ENCODE assay signal across 16 mouse cellular contexts in genomic region chr17:49225255-49226015, GRCm38 (mm10).
DNase-seq lines count a peak whose midpoint lies in the region; ATAC-seq and TF ChIP-seq lines count a peak whose summit lies in the region.
"Had no signal": no experiment of that assay in that cellular context is flagged by ENCODE, and none has a peak within 500 bp of the region (broad histone marks: within the 10 kb centered on the region; RNA-seq: fewer than 3 reads in every experiment).

No protein-coding gene starts in this region.

- H3K36me3 ChIP-seq in kidney, adult 2 months (ENCODE audit: control insufficient read depth, insufficient read depth, low read length): no peaks in the 10 kb centered on the region
- H3K36me3 ChIP-seq in lung, embryonic 15.5 days: no peaks in the 10 kb centered on the region
- H3K36me3 ChIP-seq in stomach, embryonic 16.5 days (ENCODE audit: control insufficient read depth, insufficient read depth, low read length): no peaks in the 10 kb centered on the region

- no peak for DNase-seq in frontal cortex, postnatal 10 days (ENCODE audit: low spot score in 2 of 2)
- DNase-seq in kidney, adult 2 months: peak; percentile 14
- no peak for DNase-seq in kidney, adult 18-20 months
- no peak for DNase-seq in lung, postnatal 14 days
- no peak for DNase-seq in neural tube, embryonic 10.5 days (ENCODE audit: extremely low spot score, low spot score)
- DNase-seq: cerebellum, adult 9-10 months; embryo, embryonic 11 days; gastrocnemius, adult 2 months; kidney, adult 8-10 months; layer of hippocampus, postnatal 36 days; liver; thymus, adult 18-20 months had no signal

- H3K27ac ChIP-seq in kidney, adult 2 months (ENCODE audit: insufficient read depth, low read depth, low read length): no peak overlapping the region
- peak overlapping the region; percentile 31; the same call in 1 of the 2 replicates for H3K27ac ChIP-seq in lung, embryonic 15.5 days
- peak overlapping the region; percentile 56 for H3K27ac ChIP-seq in stomach, embryonic 16.5 days (ENCODE audit: low read length)
- H3K27ac ChIP-seq: gastrocnemius, adult 2 months had no signal

- H3K4me1 ChIP-seq in kidney, adult 2 months (ENCODE audit: control insufficient read depth, insufficient read depth, low read length): no peaks in the 10 kb centered on the region
- H3K4me1 ChIP-seq in lung, embryonic 15.5 days: peaks cover 14% of the 10 kb centered on the region; the same call in 1 of the 2 replicates
- peaks cover 12% of the 10 kb centered on the region; the same call in 1 of the 2 replicates for H3K4me1 ChIP-seq in stomach, embryonic 16.5 days (ENCODE audit: control insufficient read depth, insufficient read depth, low read length)
- H3K4me1 ChIP-seq: megakaryocyte, embryonic 14.5 days had no signal

- H3K9me3 ChIP-seq in lung, embryonic 15.5 days: no peaks in the 10 kb centered on the region
- H3K9me3 ChIP-seq in stomach, embryonic 16.5 days (replicated peaks; ENCODE audit: control insufficient read depth, low read length): no peaks in the 10 kb centered on the region

- TF ChIP-seq POLR2A in kidney, adult 2 months (IDR thresholded peaks at IDR 0.05; ENCODE audit: low read depth, low read length): no peak

- 61% methylated on average over 9 of the region's 9 CpGs for WGBS in kidney, adult 2 months
- 58% methylated on average over 9 of the region's 9 CpGs for WGBS in lung, embryonic 15.5 days
- WGBS in stomach, embryonic 16.5 days: 42% methylated on average over 9 of the region's 9 CpGs

- peak; percentile 77 for ATAC-seq in frontal cortex, adult (ENCODE audit: low TSS enrichment)
- ATAC-seq in lung, embryonic 15.5 days (ENCODE audit: borderline replicate concordance, extremely low read depth, low FRiP score, low TSS enrichment): no peak
- 0 out of 2 replicates have a peak, but pooled peaks have one; percentile 34 for ATAC-seq in stomach, embryonic 16.5 days (ENCODE audit: insufficient read depth, low FRiP score)

- no peak overlapping the region for H3K9ac ChIP-seq in lung, embryonic 15.5 days
- no peak overlapping the region for H3K9ac ChIP-seq in stomach, embryonic 16.5 days (ENCODE audit: low read length)

- no peaks in the 10 kb centered on the region for H3K27me3 ChIP-seq in kidney, adult 2 months (replicated peaks; ENCODE audit: control insufficient read depth, insufficient read depth, low read length)
- no peaks in the 10 kb centered on the region for H3K27me3 ChIP-seq in lung, embryonic 15.5 days
- H3K27me3 ChIP-seq in stomach, embryonic 16.5 days (ENCODE audit: control insufficient read depth, insufficient read depth, low read length): no peaks in the 10 kb centered on the region
- H3K27me3 ChIP-seq: megakaryocyte, embryonic 14.5 days had no signal

- H3K4me2 ChIP-seq in lung, embryonic 15.5 days: no peak overlapping the region
- H3K4me2 ChIP-seq in stomach, embryonic 16.5 days (ENCODE audit: low read depth, low read length): no peak overlapping the region

- TF ChIP-seq CTCF in kidney, adult 2 months (conservative IDR thresholded peaks at IDR 0.05; ENCODE audit: insufficient read depth, insufficient read length, low read depth, low read length): no peak

- H3K4me3 ChIP-seq in kidney, adult 2 months (ENCODE audit: insufficient read depth, low read depth, low read length): no peak overlapping the region
- H3K4me3 ChIP-seq in lung, embryonic 15.5 days: no peak overlapping the region
- no peak overlapping the region for H3K4me3 ChIP-seq in stomach, embryonic 16.5 days (replicated peaks; ENCODE audit: low read length)
- H3K4me3 ChIP-seq: gastrocnemius, adult 2 months; megakaryocyte, embryonic 14.5 days had no signal
